Mouse (Mus musculus) lung, postnatal 0 days (tissue): ENCODE data around the gene Med12l.

Experiments
- CTCF ChIP-seq: IDR thresholded peaks from 2 replicates; pipeline ENCODE4 v1.5.1; 2016; ENCODE audit warnings: antibody characterized with exemption, mild to moderate bottlenecking
- EP300 ChIP-seq: IDR thresholded peaks from 2 replicates; pipeline ENCODE4 v1.6.1; 2016; ENCODE audit warnings: antibody characterized with exemption, mild to moderate bottlenecking, control low read depth

DNA sequence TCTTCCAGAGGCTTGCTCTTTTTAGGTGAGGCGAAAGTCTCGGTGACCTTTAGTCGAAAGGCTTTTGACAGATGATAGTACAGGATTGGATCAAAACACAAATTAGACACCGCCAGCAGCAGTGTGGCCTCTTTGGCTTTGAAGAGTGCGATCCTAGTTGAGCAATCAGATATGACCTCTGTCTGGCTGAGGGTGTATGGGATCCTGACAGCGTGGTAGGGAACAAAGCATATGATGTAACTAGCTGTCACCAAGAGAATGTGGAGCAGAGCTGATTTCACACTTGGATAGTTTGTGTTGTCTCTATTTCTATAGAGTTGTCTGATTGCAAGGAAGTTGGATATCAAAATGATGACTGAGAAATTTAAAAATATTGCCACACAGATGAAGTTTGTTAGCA lies 91.8 kb downstream of the Med12l start:
- TF ChIP-seq CTCF (no peak), EP300 (no peak)
